Mouse (Mus musculus) cerebellum, adult 11 months (tissue): ENCODE results near the gene Ern1.
"Not testable (repeated sequence)": the region's sequence is repeated elsewhere in the genome, so short reads cannot be mapped to it uniquely, and the experiment has no call there.

Source experiments
- DNase-seq: peaks from one replicate; pipeline ENCODE4 v3.0.0; 2022

Ern1 gene

GRCm38 (mm10) chr11:106429689-106430088, 58.0 kb downstream of the Ern1 start:
- no peak for DNase-seq

GRCm38 (mm10) chr11:106428556-106428955, 59.1 kb downstream of the Ern1 start:
- no peak for DNase-seq

GRCm38 (mm10) chr11:106428106-106428505, 59.5 kb downstream of the Ern1 start:
- no peak for DNase-seq

GRCm38 (mm10) chr11:106426447-106426846, 61.2 kb downstream of the Ern1 start:
- DNase-seq, result no peak

- no peak for DNase-seq
These were observed 62.5 kb downstream of the Ern1 start for GRCm38 (mm10) chr11:106425201-106425600.

GRCm38 (mm10) chr11:106419262-106420102, 68.2 kb downstream of the Ern1 start:
- no peak for DNase-seq

- peak; percentile 74 for DNase-seq
These were observed 68.9 kb downstream of the Ern1 start for GRCm38 (mm10) chr11:106418622-106419196.

- DNase-seq, result no peak
These were observed 69.8 kb downstream of the Ern1 start for GRCm38 (mm10) chr11:106417860-106418259.

- DNase-seq, result no peak
These were observed 71.3 kb downstream of the Ern1 start for GRCm38 (mm10) chr11:106416331-106416730.

- DNase-seq, result no peak
These were observed 74.9 kb downstream of the Ern1 start for GRCm38 (mm10) chr11:106412641-106413360.

GRCm38 (mm10) chr11:106411157-106411556, 76.5 kb downstream of the Ern1 start:
- DNase-seq, result no peak

- DNase-seq, result no peak
These were observed 77.1 kb downstream of the Ern1 start for GRCm38 (mm10) chr11:106410507-106410906.

GRCm38 (mm10) chr11:106410011-106410410, 77.6 kb downstream of the Ern1 start:
- no peak for DNase-seq

- DNase-seq, result no peak
These were observed 89.2 kb downstream of the Ern1 start for GRCm38 (mm10) chr11:106398481-106398880.

- DNase-seq, result peak; percentile 20
These were observed 90.0 kb downstream of the Ern1 start for GRCm38 (mm10) chr11:106397656-106398055.

GRCm38 (mm10) chr11:106394055-106394454, 93.6 kb downstream of the Ern1 start:
- not testable (repeated sequence) for DNase-seq

GRCm38 (mm10) chr11:106393331-106393616, 94.4 kb downstream of the Ern1 start:
- no peak for DNase-seq

- DNase-seq, result no peak
These were observed 94.9 kb downstream of the Ern1 start for GRCm38 (mm10) chr11:106392597-106393330.

- peak; percentile 53 for DNase-seq
These were observed 96.0 kb downstream of the Ern1 start for GRCm38 (mm10) chr11:106391546-106392188.

GRCm38 (mm10) chr11:106390757-106391156, 96.9 kb downstream of the Ern1 start:
- DNase-seq, result no peak

- no peak for DNase-seq
These were observed 98.0 kb downstream of the Ern1 start for GRCm38 (mm10) chr11:106389611-106390010.

- DNase-seq, result no peak
These were observed 99.8 kb downstream of the Ern1 start, which contains the start of gene Icam2 for GRCm38 (mm10) chr11:106387791-106388216. TSS of gene Icam2 (minus strand) at chr11:106388075.

GRCm38 (mm10) chr11:106387020-106387419, 100.6 kb downstream of the Ern1 start:
- DNase-seq, result no peak
